Mouse (Mus musculus) left cerebral cortex, adult 6 months (tissue): Measurements from ENCODE around the gene Car8. TPM values are rescaled to one million over a fixed set of nuclear protein-coding genes. Genes with fewer than 3 reads are reported as not detected.

Experiments
- long read RNA-seq, 2 experiments: library from polyadenylated mRNA; unstranded; transcript quantifications; one replicate each; pipeline ENCODE4 v2.0.0; 2019 to 2020
- polyA plus RNA-seq: library from polyadenylated mRNA; unstranded; fragments of <200 nt; fragmentation: Nextera tagmentation; gene quantifications from 2 replicates; pipeline ENCODE4 v1.2.3, GENCODE M21; 2021

Gene Car8
- 13.8 and 16.0 TPM in 2 replicates for polyA plus RNA-seq
- long read RNA-seq, experiment 1, transcript Car8-201 (9 exons, 3,853 nt), result major isoform, 186 of 193 reads
- long read RNA-seq, experiment 1, partial matches to known transcripts, result 1 of 193 reads
- long read RNA-seq, experiment 1, other reads (novel, unspliced or antisense), result 6 of 193 reads
- long read RNA-seq, experiment 2, transcript Car8-201 (9 exons, 3,853 nt), result major isoform, 54 of 57 reads
- long read RNA-seq, experiment 2, partial matches to known transcripts, result 0 of 57 reads
- long read RNA-seq, experiment 2, other reads (novel, unspliced or antisense), result 3 of 57 reads

DNA sequence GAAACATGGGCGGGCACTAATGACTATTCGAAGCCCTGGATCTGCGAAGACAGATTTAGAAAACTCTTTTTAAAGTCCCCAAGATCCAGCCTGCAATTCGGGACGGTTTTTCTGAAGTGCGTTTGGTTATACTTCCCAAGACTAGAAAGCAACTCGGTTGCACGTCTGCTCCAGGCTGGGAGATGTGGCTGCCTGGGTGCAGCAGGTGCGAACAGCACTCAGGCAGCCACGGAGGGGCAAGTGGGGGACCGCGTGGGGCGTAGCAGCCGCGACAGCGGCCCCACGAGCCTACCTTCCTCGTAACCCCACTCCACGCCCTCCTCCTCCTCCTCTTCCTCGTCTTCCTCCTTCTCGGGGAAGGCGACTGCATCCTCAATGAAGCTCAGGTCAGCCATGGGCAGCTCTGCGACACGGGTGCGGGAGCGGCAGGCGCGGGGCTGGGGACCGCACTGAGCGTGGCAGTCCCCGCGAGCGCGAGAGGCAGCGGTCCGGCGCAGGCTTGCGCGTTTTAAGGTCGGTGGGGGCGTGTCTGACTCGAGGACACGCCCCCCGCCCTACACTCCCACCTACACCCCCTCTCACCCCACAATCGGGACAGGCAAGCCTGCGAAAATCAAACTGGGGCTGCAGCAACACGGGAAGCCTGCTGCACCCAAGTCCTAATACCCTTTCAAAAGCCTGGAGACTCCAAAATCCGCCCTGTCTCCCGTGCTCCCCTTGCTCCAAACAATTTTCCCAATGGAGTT is at the start of gene Car8:
Car8 (minus strand) TSS at position 482 of the 746 bp plus-strand sequence.

